Mouse (Mus musculus) heart, embryonic 10.5 days (tissue): ENCODE results near the gene Stk10. TPM values are rescaled to one million over a fixed set of nuclear protein-coding genes. Genes with fewer than 3 reads are reported as not detected.
A peak's percentile ranks its signal among the peaks of the same experiment; 100 is the strongest.

Experiments
- DNase-seq: peaks from one replicate; pipeline ENCODE4 v3.0.0-alpha.2; 2017; ENCODE audit warnings: low spot score
- H3K27ac ChIP-seq: fragments of 300-500 bp; sonication (generic); 2 replicates; pipeline ENCODE4 v1.5.1; 2016; ENCODE audit warnings: mild to moderate bottlenecking
- H3K27me3 ChIP-seq: fragments of 300-500 bp; sonication (generic); 2 replicates; pipeline ENCODE4 v1.6.1; 2016; ENCODE audit warnings: mild to moderate bottlenecking; ENCODE audit not compliant: poor library complexity, insufficient read depth, severe bottlenecking
- H3K36me3 ChIP-seq: fragments of 300-500 bp; sonication (generic); 2 replicates; pipeline ENCODE4 v1.6.1; 2016; ENCODE audit warnings: mild to moderate bottlenecking, moderate library complexity
- H3K4me1 ChIP-seq: fragments of 300-500 bp; sonication (generic); 2 replicates; pipeline ENCODE4 v1.6.1; 2016; ENCODE audit warnings: mild to moderate bottlenecking
- H3K4me3 ChIP-seq: fragments of 300-500 bp; sonication (generic); 2 replicates; pipeline ENCODE4 v1.5.1; 2016; ENCODE audit warnings: mild to moderate bottlenecking, moderate library complexity
- H3K9me3 ChIP-seq: fragments of 300-500 bp; sonication (generic); 2 replicates; pipeline ENCODE4 v1.6.1; 2016; ENCODE audit warnings: mild to moderate bottlenecking, moderate library complexity
- WGBS: fragments of 180-500 bp; shearing (Covaris S2); methylation state at CpG from one replicate; pipeline ENCODE4 v1.1.7; 2016; 5-methylcytosine and 5-hydroxymethylcytosine counted together
- polyA plus RNA-seq: library from polyadenylated mRNA; unstranded; fragments of >200 nt; fragmentation: Nextera tagmentation; extraction: Ambion mirVana; gene quantifications from 2 replicates; pipeline ENCODE4 v1.2.1, GENCODE M21; 2016

Stk10 gene
- polyA plus RNA-seq, 1 experiment from 2014 or later = 2.8 TPM

- no peak for DNase-seq
- WGBS = 78% methylated on average over 10 of the region's 10 CpGs
- Histone ChIP-seq H3K9me3 (no peaks in the 10 kb centered on the region), H3K4me3 (no peak overlapping the region), H3K36me3 (no peaks in the 10 kb centered on the region), H3K27me3 (no peaks in the 10 kb centered on the region), H3K27ac (no peak overlapping the region), H3K4me1 (peaks cover 45% of the 10 kb centered on the region)
Measured at GRCm38 (mm10) chr11:32556333-32556990, 23.4 kb downstream of the Stk10 start.

- no peaks in the 10 kb centered on the region for H3K36me3 ChIP-seq
- H3K4me1 ChIP-seq = peaks cover 35% of the 10 kb centered on the region
- no peak for DNase-seq
- H3K4me3 ChIP-seq = no peak overlapping the region
- WGBS = 95% methylated on average over 4 of the region's 4 CpGs
- H3K27me3 ChIP-seq = no peaks in the 10 kb centered on the region
- no peak overlapping the region for H3K27ac ChIP-seq
- no peaks in the 10 kb centered on the region for H3K9me3 ChIP-seq
Measured at GRCm38 (mm10) chr11:32558026-32558425, 24.9 kb downstream of the Stk10 start.

- Histone ChIP-seq H3K27ac (no peak overlapping the region), H3K9me3 (no peaks in the 10 kb centered on the region), H3K27me3 (no peaks in the 10 kb centered on the region), H3K36me3 (no peaks in the 10 kb centered on the region), H3K4me1 (peaks cover 32% of the 10 kb centered on the region), H3K4me3 (no peak overlapping the region)
- WGBS = 53% methylated on average over 8 of the region's 8 CpGs
- DNase-seq = no peak
Measured at GRCm38 (mm10) chr11:32558677-32559076, 25.6 kb downstream of the Stk10 start.

- Histone ChIP-seq H3K9me3 (no peaks in the 10 kb centered on the region), H3K4me1 (peaks cover 30% of the 10 kb centered on the region), H3K4me3 (no peak overlapping the region), H3K27ac (no peak overlapping the region), H3K36me3 (no peaks in the 10 kb centered on the region), H3K27me3 (no peaks in the 10 kb centered on the region)
- no peak for DNase-seq
- 86% methylated on average over 12 of the region's 12 CpGs for WGBS
Measured at GRCm38 (mm10) chr11:32560015-32560770, 27.1 kb downstream of the Stk10 start.

GRCm38 (mm10) chr11:32561465-32562355 lies 28.6 kb downstream of the Stk10 start:
- Histone ChIP-seq H3K4me1 (peaks cover 29% of the 10 kb centered on the region), H3K27me3 (no peaks in the 10 kb centered on the region), H3K9me3 (no peaks in the 10 kb centered on the region), H3K27ac (no peak overlapping the region), H3K36me3 (no peaks in the 10 kb centered on the region), H3K4me3 (no peak overlapping the region)
- no peak for DNase-seq
- WGBS = 76% methylated on average over 10 of the region's 10 CpGs

GRCm38 (mm10) chr11:32562706-32563105 lies 29.6 kb downstream of the Stk10 start:
- Histone ChIP-seq H3K27me3 (no peaks in the 10 kb centered on the region), H3K36me3 (no peaks in the 10 kb centered on the region), H3K27ac (no peak overlapping the region), H3K4me3 (no peak overlapping the region), H3K4me1 (peaks cover 31% of the 10 kb centered on the region), H3K9me3 (no peaks in the 10 kb centered on the region)
- WGBS = 48% methylated on average over 5 of the region's 5 CpGs
- no peak for DNase-seq

- no peaks in the 10 kb centered on the region for H3K27me3 ChIP-seq
- DNase-seq = no peak
- peaks cover 33% of the 10 kb centered on the region for H3K4me1 ChIP-seq
- no peak overlapping the region for H3K27ac ChIP-seq
- no peak overlapping the region for H3K4me3 ChIP-seq
- no peaks in the 10 kb centered on the region for H3K36me3 ChIP-seq
- no peaks in the 10 kb centered on the region for H3K9me3 ChIP-seq
- WGBS = 53% methylated on average over 3 of the region's 3 CpGs
Measured at GRCm38 (mm10) chr11:32563660-32564059, 30.6 kb downstream of the Stk10 start.

GRCm38 (mm10) chr11:32564629-32565028 lies 31.5 kb downstream of the Stk10 start:
- WGBS = 53% methylated on average over 4 of the region's 4 CpGs
- H3K4me3 ChIP-seq = no peak overlapping the region
- DNase-seq = no peak
- no peaks in the 10 kb centered on the region for H3K36me3 ChIP-seq
- peak overlapping the region; percentile 19; the same call in 1 of the 2 replicates for H3K27ac ChIP-seq
- no peaks in the 10 kb centered on the region for H3K27me3 ChIP-seq
- H3K4me1 ChIP-seq = peaks cover 37% of the 10 kb centered on the region
- no peaks in the 10 kb centered on the region for H3K9me3 ChIP-seq

- DNase-seq = no peak
- WGBS = 60% methylated on average over 8 of the region's 8 CpGs
- Histone ChIP-seq H3K36me3 (no peaks in the 10 kb centered on the region), H3K27me3 (no peaks in the 10 kb centered on the region), H3K9me3 (no peaks in the 10 kb centered on the region), H3K4me1 (peaks cover 37% of the 10 kb centered on the region), H3K4me3 (no peak overlapping the region), H3K27ac (peak overlapping the region; percentile 19; the same call in 1 of the 2 replicates)
Measured at GRCm38 (mm10) chr11:32565088-32565487, 32.0 kb downstream of the Stk10 start.

- Histone ChIP-seq H3K36me3 (no peaks in the 10 kb centered on the region), H3K4me3 (no peak overlapping the region), H3K4me1 (peaks cover 37% of the 10 kb centered on the region), H3K27me3 (no peaks in the 10 kb centered on the region), H3K27ac (no peak overlapping the region), H3K9me3 (no peaks in the 10 kb centered on the region)
- no peak for DNase-seq
- 73% methylated on average over 6 of the region's 6 CpGs for WGBS
Measured at GRCm38 (mm10) chr11:32566184-32566583, 33.1 kb downstream of the Stk10 start.

- DNase-seq = no peak
- Histone ChIP-seq H3K4me1 (peaks cover 32% of the 10 kb centered on the region), H3K27me3 (no peaks in the 10 kb centered on the region), H3K36me3 (no peaks in the 10 kb centered on the region), H3K27ac (0 out of 2 replicates have a peak overlapping the region, but pooled peaks have one; percentile 3), H3K4me3 (no peak overlapping the region), H3K9me3 (no peaks in the 10 kb centered on the region)
- 82% methylated on average over 10 of the region's 10 CpGs for WGBS
Measured at GRCm38 (mm10) chr11:32567000-32567855, 34.1 kb downstream of the Stk10 start.

GRCm38 (mm10) chr11:32568060-32568459 lies 35.0 kb downstream of the Stk10 start:
- H3K9me3 ChIP-seq = no peaks in the 10 kb centered on the region
- WGBS = 79% methylated on average over 7 of the region's 7 CpGs
- no peaks in the 10 kb centered on the region for H3K36me3 ChIP-seq
- H3K4me1 ChIP-seq = peaks cover 32% of the 10 kb centered on the region
- no peaks in the 10 kb centered on the region for H3K27me3 ChIP-seq
- H3K4me3 ChIP-seq = no peak overlapping the region
- no peak for DNase-seq
- H3K27ac ChIP-seq = no peak overlapping the region
